Mouse (Mus musculus) heart, embryonic 11.5 days (tissue): ENCODE measurements around the gene Card6. TPM values are rescaled to one million over a fixed set of nuclear protein-coding genes. Genes with fewer than 3 reads are reported as not detected.

ENCODE experiments used
- ATAC-seq: fragments of 200-750 bp; cut with Nextera tagmentation; replicated peaks from 2 replicates; pipeline ENCODE4 v1.8.0; 2017; ENCODE audit warnings: moderate library complexity; ENCODE audit not compliant: insufficient number of reproducible peaks, low FRiP score, low TSS enrichment
- H3K27ac ChIP-seq: fragments of 300-500 bp; sonication (generic); 2 replicates; pipeline ENCODE4 v1.5.1; 2014; ENCODE audit warnings: mild to moderate bottlenecking, low read depth, low read length
- H3K27me3 ChIP-seq: fragments of 300-500 bp; sonication (generic); 2 replicates; pipeline ENCODE4 v1.6.1; 2014; ENCODE audit warnings: mild to moderate bottlenecking, low read length, mixed read lengths; ENCODE audit not compliant: control insufficient read depth, insufficient read depth
- H3K36me3 ChIP-seq: fragments of 300-500 bp; sonication (generic); 2 replicates; pipeline ENCODE4 v1.6.1; 2014; ENCODE audit warnings: mild to moderate bottlenecking, low read length, moderate library complexity, mixed read lengths; ENCODE audit not compliant: control insufficient read depth, insufficient read depth
- H3K4me1 ChIP-seq: fragments of 300-500 bp; sonication (generic); 2 replicates; pipeline ENCODE4 v1.6.1; 2014; ENCODE audit warnings: low read length; ENCODE audit not compliant: control insufficient read depth, insufficient read depth
- H3K4me2 ChIP-seq: fragments of 300-500 bp; sonication (generic); 2 replicates; pipeline ENCODE4 v1.6.1; 2014; ENCODE audit warnings: mild to moderate bottlenecking, moderate library complexity
- H3K4me3 ChIP-seq: fragments of 300-500 bp; sonication (generic); 2 replicates; pipeline ENCODE4 v1.5.1; 2014; ENCODE audit warnings: low read depth, low read length
- H3K9ac ChIP-seq: fragments of 300-500 bp; sonication (generic); 2 replicates; pipeline ENCODE4 v1.6.1; 2014; ENCODE audit warnings: mild to moderate bottlenecking, low read depth, low read length, moderate library complexity
- H3K9me3 ChIP-seq: fragments of 300-500 bp; sonication (generic); replicated peaks from 2 replicates; pipeline ENCODE4 v1.6.1; 2016; ENCODE audit warnings: low read length; ENCODE audit not compliant: control insufficient read depth
- WGBS: fragments of 180-500 bp; shearing (Covaris S2); extraction: QIAGEN DNeasy Blood & Tissue Kit; methylation state at CpG from one replicate; pipeline ENCODE4 v1.1.7; 2014; ENCODE audit not compliant: insufficient replicate concordance; 5-methylcytosine and 5-hydroxymethylcytosine counted together
- polyA plus RNA-seq: library from polyadenylated mRNA; unstranded; fragments of >200 nt; fragmentation: Nextera tagmentation; extraction: Ambion mirVana; gene quantifications from 2 replicates; pipeline ENCODE4 v1.2.1, GENCODE M21; 2014

Card6 gene
- polyA plus RNA-seq, 1 experiment from 2014 or later, result 2.5 TPM

DNA sequence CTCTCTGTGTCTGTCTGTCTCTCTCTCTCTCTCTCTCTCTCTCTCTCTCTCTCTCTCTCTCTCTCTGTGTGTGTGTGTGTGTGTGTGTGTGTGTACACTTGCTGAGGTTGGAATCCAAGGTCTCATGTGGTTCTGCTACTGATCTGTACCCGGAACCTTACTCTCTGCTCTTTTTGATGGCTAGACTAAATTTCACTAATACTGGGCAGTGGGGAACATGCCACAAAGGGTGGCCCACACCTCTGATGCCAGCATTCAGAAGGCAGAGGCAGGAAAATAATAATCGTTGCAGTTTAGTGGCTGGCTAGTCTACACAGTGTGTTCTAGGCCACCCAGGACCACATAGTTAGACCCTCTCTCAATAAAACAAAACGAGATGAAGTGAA lies 309 bp upstream of the Card6 start:
- H3K9me3 ChIP-seq, result no peaks in the 10 kb centered on the region
- no peaks in the 10 kb centered on the region for H3K4me1 ChIP-seq
- H3K36me3 ChIP-seq, result no peaks in the 10 kb centered on the region; the same call in 1 of the 2 replicates
- WGBS, result 72% methylated on average over 3 of the region's 3 CpGs
- H3K4me3 ChIP-seq, result peak overlapping the region; percentile 33; the same call in 1 of the 2 replicates
- H3K27me3 ChIP-seq, result no peaks in the 10 kb centered on the region
- no peak overlapping the region for H3K9ac ChIP-seq
- H3K4me2 ChIP-seq, result peak overlapping the region; percentile 48; the same call in 1 of the 2 replicates
- ATAC-seq, result no peak
- H3K27ac ChIP-seq, result no peak overlapping the region

DNA sequence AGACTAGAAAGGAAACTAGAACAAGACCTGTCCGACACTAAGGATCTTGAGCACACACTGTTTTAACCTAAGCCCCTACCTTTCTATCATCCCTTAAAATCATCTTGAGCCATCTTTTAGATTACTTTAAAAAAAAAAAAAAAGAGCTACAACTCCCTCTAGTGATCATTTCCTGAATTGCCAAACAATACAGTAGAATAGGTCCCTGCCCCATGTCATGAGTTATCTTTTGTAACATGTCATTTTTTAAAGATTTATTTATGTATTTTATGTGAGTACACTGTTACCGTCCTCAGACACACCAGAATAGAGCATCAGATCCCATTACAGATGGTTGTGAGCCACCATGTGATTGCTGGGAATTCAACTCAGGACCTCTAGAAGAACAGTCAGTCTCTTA lies 2.0 kb downstream of the Card6 start:
- H3K4me1 ChIP-seq, result no peaks in the 10 kb centered on the region
- H3K9me3 ChIP-seq, result no peaks in the 10 kb centered on the region
- ATAC-seq, result no peak
- no peaks in the 10 kb centered on the region for H3K27me3 ChIP-seq
- no peak overlapping the region for H3K4me2 ChIP-seq
- no peak overlapping the region for H3K4me3 ChIP-seq
- WGBS, result 45% methylated on average over 2 of the region's 2 CpGs
- H3K36me3 ChIP-seq, result no peaks in the 10 kb centered on the region; the same call in 1 of the 2 replicates
- H3K27ac ChIP-seq, result no peak overlapping the region
- no peak overlapping the region for H3K9ac ChIP-seq

DNA sequence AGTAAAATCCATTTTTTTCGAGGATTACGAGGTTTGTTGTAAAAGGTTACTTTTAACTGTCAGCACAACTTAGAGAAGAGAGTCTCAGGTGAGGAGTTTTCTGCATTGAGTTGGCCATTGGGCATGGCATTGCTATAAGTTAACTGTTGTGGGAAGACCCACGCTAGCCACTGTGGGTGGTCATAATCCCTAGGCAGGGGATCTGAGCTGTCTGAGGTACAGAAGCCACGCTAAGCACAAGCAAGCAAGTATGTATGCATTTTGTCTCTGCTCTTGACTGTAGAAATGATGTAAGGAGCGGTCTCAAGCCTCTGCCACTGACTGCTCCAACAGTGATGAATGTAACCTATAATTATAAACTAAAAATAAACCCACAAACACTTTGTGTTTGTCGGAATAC lies 2.4 kb downstream of the Card6 start:
- no peaks in the 10 kb centered on the region for H3K9me3 ChIP-seq
- H3K4me1 ChIP-seq, result no peaks in the 10 kb centered on the region
- no peak overlapping the region for H3K27ac ChIP-seq
- no peak overlapping the region for H3K9ac ChIP-seq
- no peak overlapping the region for H3K4me3 ChIP-seq
- H3K4me2 ChIP-seq, result no peak overlapping the region
- H3K27me3 ChIP-seq, result no peaks in the 10 kb centered on the region
- no peaks in the 10 kb centered on the region; the same call in 1 of the 2 replicates for H3K36me3 ChIP-seq
- no peak for ATAC-seq
- 78% methylated on average over 6 of the region's 6 CpGs for WGBS

DNA sequence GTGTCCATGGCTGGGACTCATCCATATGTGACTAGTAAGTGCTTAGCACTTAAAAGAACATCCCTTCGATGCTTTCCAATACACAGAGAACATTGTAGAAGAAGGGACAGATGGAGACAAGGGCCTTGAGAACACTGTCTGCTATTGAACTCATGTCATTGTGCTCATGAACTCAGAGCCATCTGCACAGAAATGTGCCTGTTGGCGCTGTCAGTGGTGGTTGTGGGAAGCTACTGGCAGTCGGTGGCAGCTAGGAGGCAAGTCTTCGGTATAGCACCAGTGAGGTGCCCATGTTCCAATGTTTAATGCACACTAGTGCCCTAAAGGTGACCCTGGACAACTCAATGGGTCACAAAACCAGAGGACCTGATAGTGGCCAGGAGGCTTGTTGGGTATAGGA lies 6.0 kb downstream of the Card6 start:
- no peaks in the 10 kb centered on the region for H3K27me3 ChIP-seq
- no peak overlapping the region for H3K9ac ChIP-seq
- no peaks in the 10 kb centered on the region for H3K9me3 ChIP-seq
- H3K4me3 ChIP-seq, result no peak overlapping the region
- H3K36me3 ChIP-seq, result no peaks in the 10 kb centered on the region; the same call in 1 of the 2 replicates
- H3K27ac ChIP-seq, result no peak overlapping the region
- H3K4me1 ChIP-seq, result no peaks in the 10 kb centered on the region
- 90% methylated on average over 4 of the region's 4 CpGs for WGBS
- H3K4me2 ChIP-seq, result no peak overlapping the region
- ATAC-seq, result no peak

DNA sequence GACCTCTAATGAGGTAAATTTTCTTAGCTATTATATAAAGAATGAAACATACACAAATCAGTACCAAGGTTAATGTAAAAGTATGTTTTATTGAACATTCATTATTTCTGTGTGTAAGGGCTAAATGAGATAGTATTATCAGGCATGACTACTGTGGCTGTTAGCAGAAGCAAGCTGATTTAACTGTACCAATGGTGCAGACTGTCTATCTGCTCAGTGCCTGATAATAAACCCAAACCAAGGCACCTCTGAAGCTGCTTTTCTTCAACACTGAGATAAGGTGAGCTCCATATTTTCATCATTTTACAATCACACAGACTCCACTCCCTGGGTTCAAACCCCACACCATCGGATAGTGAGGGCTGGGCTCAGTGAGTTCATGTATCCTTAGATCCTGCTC lies 11.0 kb downstream of the Card6 start:
- Histone ChIP-seq H3K4me2 (no peak overlapping the region), H3K36me3 (no peaks in the 10 kb centered on the region; the same call in 1 of the 2 replicates), H3K27me3 (no peaks in the 10 kb centered on the region), H3K4me3 (no peak overlapping the region), H3K4me1 (no peaks in the 10 kb centered on the region), H3K27ac (no peak overlapping the region), H3K9ac (no peak overlapping the region), H3K9me3 (no peaks in the 10 kb centered on the region)
- no peak for ATAC-seq
- 93% methylated on average over 1 of the region's 1 CpGs for WGBS

DNA sequence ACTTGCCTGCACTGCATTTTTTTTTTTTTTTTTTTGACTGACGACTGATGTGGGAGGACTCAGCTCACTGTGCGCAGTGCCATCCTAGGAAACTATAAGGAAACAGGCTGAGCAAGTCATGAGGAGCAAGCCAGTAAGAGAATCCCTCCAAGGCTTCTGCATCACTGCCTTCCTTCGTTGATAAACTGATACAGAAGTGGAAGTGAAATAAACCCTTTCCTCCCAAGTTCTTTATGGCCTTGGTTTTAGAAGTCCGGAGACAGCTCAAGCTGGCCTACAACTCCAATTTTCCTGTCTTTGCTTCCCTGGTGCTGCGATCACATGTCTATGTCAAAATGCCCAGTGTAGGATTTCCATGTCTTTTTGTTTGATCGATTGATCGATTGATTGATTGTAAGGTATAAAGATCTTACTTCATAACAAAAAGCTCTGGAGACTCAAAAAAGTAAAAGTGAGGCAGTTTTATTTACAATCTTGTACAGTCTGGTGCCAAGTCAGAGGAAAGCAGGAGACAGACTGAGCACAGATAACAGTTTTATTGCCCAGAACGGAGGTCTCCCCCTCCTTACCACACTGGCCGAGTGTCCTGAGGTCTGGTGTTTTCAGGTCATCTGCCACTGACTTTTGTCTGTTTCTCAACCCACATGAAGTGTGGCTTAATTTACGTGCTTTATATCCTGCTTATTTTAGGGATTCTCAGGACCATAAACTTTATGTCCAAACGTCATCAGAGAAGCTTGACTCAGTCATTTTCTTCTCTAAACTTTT lies 12.6 kb downstream of the Card6 start:
- Histone ChIP-seq H3K4me2 (no peak overlapping the region), H3K9ac (no peak overlapping the region), H3K4me3 (no peak overlapping the region), H3K9me3 (no peaks in the 10 kb centered on the region), H3K36me3 (no peaks in the 10 kb centered on the region; the same call in 1 of the 2 replicates), H3K27ac (no peak overlapping the region), H3K27me3 (no peaks in the 10 kb centered on the region), H3K4me1 (no peaks in the 10 kb centered on the region)
- ATAC-seq, result no peak
- WGBS, result 82% methylated on average over 11 of the region's 11 CpGs

DNA sequence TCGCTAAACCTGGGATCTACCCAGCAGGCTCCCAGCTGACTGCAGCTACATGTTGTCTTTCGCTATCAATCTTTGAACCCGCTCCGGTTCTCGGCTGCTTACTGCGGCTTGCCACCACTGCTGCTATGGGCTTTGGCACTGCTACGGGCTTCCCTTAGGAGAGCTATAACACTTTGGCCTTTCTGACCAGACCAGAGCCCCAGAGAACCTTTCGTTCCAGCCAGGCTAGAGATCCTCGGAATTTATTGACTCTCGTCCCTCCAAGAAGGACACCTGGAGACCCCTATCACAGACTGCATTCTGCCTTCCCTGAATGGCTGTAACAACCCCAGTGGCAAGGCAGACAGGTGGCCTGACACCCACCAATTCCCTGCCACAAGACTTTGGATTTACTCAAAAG lies 18.2 kb downstream of the Card6 start:
- WGBS, result 88% methylated on average over 10 of the region's 10 CpGs
- H3K27me3 ChIP-seq, result no peaks in the 10 kb centered on the region
- no peaks in the 10 kb centered on the region for H3K9me3 ChIP-seq
- H3K9ac ChIP-seq, result no peak overlapping the region
- no peak overlapping the region for H3K27ac ChIP-seq
- no peak overlapping the region for H3K4me2 ChIP-seq
- H3K36me3 ChIP-seq, result no peaks in the 10 kb centered on the region
- no peaks in the 10 kb centered on the region for H3K4me1 ChIP-seq
- no peak for ATAC-seq
- no peak overlapping the region for H3K4me3 ChIP-seq

DNA sequence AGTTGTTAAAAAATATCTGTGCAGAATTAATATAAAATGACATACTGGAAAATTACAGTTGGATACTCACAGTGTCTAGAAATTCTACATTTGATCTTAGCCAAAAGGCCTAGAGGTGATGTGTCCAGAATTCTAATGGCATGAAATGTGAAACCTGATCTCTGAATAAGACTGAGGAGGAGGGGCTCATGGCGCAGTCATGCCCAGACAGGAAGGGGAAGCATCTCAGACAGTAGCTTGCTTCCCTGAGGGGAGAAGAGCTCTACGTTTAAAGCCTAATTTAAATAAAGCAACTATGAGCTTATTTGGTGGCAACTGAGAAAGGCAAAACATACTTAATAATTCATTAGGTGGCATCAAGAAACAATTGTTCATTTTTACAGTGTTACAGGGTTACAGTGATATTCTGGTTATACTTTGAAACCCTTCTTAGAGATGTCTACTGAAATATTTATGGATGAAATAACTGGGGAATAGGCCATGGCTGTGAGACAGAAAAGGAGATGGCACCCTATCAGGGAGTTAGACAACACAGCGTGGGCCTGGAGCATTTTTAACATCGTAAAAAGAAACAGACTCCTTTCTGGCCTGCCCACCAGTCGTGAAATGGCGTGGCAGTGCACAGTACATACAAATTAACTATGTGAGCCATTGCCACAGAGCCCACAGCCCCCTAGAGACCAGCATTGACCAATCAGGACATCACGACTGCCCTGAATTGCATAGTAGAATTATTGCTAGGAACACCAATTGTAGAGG lies 19.3 kb downstream of the Card6 start:
- Histone ChIP-seq H3K27me3 (no peaks in the 10 kb centered on the region), H3K4me2 (no peak overlapping the region), H3K9me3 (no peaks in the 10 kb centered on the region), H3K9ac (no peak overlapping the region), H3K27ac (no peak overlapping the region), H3K36me3 (no peaks in the 10 kb centered on the region), H3K4me3 (no peak overlapping the region), H3K4me1 (no peaks in the 10 kb centered on the region)
- ATAC-seq, result no peak
- WGBS, result 72% methylated on average over 7 of the region's 7 CpGs
